Mouse (Mus musculus): ENCODE measurements at regions not wholly inside any gene's neighbourhood (a gene's known extent, or its start where the extent isn't known, plus 50 kb on each side); places are given as distances from the start of the nearest gene placed in this dataset.

DNA sequence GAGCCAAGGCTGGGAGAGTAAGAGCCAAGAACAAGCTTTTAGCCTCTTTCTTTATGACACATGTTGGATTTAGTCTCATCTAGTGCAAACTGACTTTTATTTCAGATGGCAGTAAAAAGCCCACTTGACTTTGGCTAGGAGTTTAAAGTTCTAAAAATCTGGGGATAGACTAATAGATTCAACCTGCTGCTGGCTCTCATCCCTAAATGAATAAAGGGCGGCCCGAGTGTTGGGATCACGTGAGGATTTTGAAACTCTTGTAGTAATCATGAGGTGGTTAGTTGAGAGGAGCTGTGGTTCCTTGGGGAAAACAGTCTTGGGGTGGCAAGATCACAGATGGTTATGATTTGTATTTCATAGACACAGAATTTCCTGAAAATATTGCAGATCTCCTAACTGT is 975.9 kb downstream of the Robo2 start:
- no peak for DNase-seq (ENCODE audit: extremely low read depth, low read depth)

- no peak for DNase-seq (ENCODE audit: extremely low read depth, low read depth)
Observed at GRCm38 (mm10) chr16:73424851-73425250, 986.8 kb downstream of the Robo2 start.

DNA sequence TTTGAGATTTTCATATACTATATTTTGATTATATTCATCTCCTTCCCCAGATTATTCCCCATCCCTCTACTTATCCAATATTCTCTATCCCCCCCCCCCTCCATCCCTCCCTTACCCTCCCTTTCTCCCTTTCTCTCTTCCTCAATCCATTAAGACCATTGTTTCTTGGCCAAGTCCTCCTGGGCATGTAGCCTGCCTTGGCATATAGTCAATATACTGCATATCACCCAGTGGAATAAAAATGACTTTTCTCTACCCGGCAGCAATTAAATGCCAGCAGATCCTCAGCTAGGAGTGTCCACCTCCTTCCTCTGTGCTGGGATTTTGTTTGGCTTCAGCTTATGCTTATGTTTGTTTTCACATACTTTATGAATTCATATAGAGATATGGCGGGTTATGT is 987.3 kb downstream of the Robo2 start:
- DNase-seq (ENCODE audit: extremely low read depth, low read depth) = no peak

DNA sequence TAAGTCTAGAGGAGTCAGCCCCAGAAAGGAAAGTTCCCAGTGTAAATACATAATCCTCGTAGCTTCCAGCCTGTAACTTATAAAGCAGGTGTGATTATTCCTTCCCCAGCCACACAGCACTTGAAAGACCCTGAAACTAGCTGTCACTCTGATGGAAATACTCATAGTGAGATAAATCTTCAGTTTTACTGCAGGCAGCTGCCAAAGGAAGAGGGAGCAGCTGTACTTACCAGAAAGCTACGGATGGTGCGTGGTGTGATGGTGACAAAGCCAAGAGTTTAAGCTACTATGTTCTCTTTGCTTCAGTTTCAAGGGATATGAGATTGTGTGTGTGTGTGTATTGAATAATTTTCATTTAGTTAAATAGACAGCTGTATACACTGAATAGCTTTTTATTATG is 1007.1 kb downstream of the Robo2 start:
- no peak for DNase-seq (ENCODE audit: extremely low read depth, low read depth)

DNA sequence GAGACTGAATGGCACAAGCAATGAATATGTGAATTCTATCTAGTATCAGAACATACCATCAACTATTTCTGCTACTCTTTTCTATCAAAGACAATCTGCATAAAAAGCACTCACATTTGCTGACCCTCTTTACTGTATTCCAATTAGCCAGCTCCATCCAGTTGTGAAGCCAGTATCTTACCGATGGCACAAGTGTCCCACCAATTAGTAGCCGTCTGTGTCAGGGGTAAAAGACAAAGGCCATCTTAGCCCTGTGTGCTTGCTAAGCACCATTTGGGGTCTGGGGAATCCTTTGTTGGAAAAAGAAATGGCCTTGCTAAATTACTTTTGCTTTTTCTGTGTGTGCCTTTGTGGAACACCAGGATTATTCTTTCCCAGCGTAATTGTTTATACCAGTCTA is 1007.5 kb downstream of the Robo2 start:
- DNase-seq (ENCODE audit: extremely low read depth, low read depth) = no peak

GRCm38 (mm10) chr16:73379056-73379455 is 1032.6 kb downstream of the Robo2 start:
- DNase-seq (ENCODE audit: extremely low read depth, low read depth) = no peak

GRCm38 (mm10) chr16:73374608-73375165 is 1036.9 kb downstream of the Robo2 start:
- no peak for DNase-seq (ENCODE audit: extremely low read depth, low read depth)

GRCm38 (mm10) chr16:73368607-73369233 is 1042.9 kb downstream of the Robo2 start:
- DNase-seq (ENCODE audit: extremely low read depth, low read depth) = no peak

- no peak for DNase-seq (ENCODE audit: extremely low read depth, low read depth)
Observed at GRCm38 (mm10) chr16:73367926-73368325, 1043.7 kb downstream of the Robo2 start.

- no peak for DNase-seq (ENCODE audit: extremely low read depth, low read depth)
Observed at GRCm38 (mm10) chr16:73367226-73367840, 1044.3 kb downstream of the Robo2 start.

DNA sequence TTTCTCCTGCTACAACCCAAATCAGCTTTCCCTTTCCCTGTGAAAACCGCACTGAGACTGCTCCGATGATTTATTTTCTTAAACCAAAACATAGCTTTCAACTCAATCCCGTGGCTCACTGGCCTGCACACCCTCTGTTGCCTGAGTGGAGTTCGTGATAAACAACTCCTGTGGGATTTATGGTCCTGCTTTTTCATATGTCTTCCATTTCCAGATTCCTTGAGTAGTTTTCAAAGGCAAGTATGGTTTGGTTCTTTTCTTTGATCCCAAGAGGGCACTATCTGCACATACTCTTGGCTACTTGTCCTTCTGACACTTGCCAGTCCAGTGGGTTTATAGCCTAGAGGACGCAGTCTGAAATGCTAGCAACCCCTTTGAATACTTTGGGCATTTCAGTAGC is 1042.6 kb downstream of the Robo1 start:
- no peak for DNase-seq (ENCODE audit: extremely low read depth, low read depth)

DNA sequence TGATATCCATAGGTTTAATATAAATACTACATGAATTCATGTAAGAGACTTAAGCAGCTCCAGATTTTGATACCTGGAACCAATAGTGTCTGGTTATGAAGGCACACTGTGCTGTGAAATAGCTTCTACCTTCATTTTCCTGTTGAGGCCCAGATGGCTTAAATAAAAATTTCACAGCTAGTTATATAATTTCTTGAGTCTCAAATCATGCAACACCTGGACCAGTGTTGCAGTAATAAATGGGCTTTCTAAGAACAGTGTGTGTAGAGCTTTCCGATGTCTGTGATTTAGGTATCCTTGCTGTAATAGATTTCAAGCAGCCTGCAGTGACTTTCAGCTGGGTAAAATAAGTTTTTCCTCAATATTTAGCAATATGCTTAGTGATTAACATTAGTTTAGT is 1035.8 kb downstream of the Robo1 start:
- DNase-seq (ENCODE audit: extremely low read depth, low read depth) = no peak

GRCm38 (mm10) chr16:73343531-73343930 is 1035.4 kb downstream of the Robo1 start:
- DNase-seq (ENCODE audit: extremely low read depth, low read depth) = no peak

DNA sequence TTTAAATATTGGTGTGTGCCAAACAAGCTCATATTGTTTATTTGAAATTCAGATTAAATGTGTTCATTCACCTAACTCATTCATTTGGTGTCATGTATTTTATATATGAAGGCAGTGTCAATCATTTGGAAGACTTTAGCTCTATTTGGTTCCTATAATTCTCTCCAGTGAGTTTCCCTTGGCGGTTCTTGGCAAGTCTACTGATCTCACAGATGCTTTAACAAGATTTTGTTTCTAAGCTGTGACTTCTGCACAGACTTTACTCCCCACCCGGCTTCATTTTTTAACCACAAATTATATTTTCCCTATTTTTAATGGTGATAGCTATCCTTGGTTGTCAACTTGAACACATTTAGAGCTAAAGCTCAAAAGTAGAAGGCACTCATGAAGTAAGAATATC is 1009.5 kb downstream of the Robo1 start:
- no peak for DNase-seq (ENCODE audit: extremely low read depth, low read depth)

GRCm38 (mm10) chr16:73310096-73310495 is 1002.0 kb downstream of the Robo1 start:
- DNase-seq (ENCODE audit: extremely low read depth, low read depth) = no peak

DNA sequence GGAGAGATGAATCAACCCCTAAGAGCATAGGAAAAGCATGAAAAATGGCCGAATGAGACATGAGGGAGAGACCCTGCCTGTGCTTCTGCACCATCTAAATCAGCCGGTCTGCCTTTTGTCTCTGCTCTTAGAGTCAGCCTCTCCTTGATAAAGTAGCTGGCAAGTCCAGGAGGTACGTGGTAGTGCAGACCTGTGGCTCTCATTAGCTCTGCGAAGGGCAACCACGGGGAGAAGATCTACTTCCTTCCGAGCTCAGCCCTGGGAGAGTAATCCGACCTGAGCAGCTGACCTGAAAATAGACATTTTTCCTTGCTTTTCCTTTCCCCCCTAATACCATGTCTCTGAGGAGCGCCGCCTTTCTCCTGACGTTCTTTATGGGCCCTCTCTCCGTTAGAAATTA is 971.8 kb downstream of the Robo1 start:
- DNase-seq (ENCODE audit: extremely low read depth, low read depth) = no peak

GRCm38 (mm10) chr16:73259691-73260090 is 951.6 kb downstream of the Robo1 start:
- DNase-seq (ENCODE audit: extremely low read depth, low read depth) = no peak

DNA sequence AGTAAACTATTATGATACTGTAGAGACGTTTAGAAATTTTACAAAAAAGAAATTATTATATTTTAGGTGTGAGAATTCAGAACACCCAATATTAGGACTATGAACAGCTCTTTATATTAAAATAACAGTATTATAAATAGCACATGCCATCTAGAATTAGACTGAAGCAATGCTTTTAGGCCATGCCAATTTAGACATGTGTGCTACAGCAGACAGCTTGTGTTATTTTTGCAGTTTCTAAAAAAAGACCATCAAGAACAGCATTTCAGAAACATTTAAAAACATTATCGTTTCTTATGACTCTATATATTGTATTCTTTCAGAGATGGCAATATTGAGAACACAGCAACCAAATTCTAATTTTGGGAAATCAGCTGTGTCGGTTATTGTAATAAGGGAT is 951.2 kb downstream of the Robo1 start:
- no peak for DNase-seq (ENCODE audit: extremely low read depth, low read depth)

DNA sequence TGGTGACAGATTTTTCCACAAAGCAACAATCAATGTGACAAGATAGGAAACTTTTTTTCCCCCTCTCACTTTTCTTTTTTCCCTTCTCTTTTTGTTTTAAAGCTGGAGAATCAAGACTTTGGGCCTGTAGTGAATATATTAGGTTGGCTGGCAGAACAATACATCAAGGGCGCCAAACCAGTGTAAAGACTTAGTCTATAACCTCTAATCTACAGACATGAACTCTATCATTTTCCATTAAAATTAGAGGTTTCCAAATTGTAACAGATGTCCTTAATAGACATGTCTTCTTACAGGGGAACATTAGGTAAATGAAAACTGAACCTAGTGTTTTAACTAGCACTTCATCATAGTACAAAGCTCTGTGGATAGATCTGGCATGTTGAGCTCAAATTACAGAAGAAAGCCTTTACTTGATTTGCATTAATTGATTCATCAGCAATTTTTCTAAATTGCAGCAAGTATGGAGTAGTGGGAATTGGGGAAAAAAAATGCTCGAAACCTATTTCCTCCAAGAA is 937.0 kb downstream of the Robo1 start:
- DNase-seq (ENCODE audit: extremely low read depth, low read depth) = no peak

- DNase-seq (ENCODE audit: extremely low read depth, low read depth) = no peak
Observed at GRCm38 (mm10) chr16:73230599-73230998, 922.5 kb downstream of the Robo1 start.

GRCm38 (mm10) chr16:73217555-73217954 is 909.4 kb downstream of the Robo1 start:
- no peak for DNase-seq (ENCODE audit: extremely low read depth, low read depth)

DNA sequence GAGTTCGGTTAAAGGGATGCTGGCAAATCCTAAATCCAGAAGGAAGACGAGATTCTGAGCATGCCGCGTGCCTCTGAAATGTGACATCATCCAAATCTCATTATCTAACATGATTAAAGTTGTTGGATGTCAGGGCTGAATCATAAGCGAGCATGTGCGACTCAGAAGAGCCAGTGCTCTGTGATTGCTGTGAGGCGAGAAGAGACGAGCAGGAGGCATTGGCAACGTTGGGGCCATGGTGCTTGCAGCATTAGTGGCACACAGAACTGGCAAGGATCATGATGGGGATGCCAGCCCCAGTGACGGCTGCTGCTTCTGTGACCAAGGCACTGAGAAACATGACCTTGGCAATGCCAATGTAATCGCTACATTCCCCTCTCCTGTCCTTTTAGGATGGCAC is 895.4 kb downstream of the Robo1 start:
- no peak for DNase-seq (ENCODE audit: extremely low read depth, low read depth)

- no peak for DNase-seq (ENCODE audit: extremely low read depth, low read depth)
Observed at GRCm38 (mm10) chr16:73200991-73201390, 892.9 kb downstream of the Robo1 start.

Measured in MEL-GATA-1-ER (cell line).